Mouse (Mus musculus): ENCODE measurements around the gene Usp30.

- no peak for TF ChIP-seq POLR2A (IDR thresholded peaks at IDR 0.05; ENCODE audit: insufficient read depth, low read depth, low read length)
- TF ChIP-seq CTCF (IDR thresholded peaks at IDR 0.05; ENCODE audit: insufficient read depth, low read depth, low read length): no peak
These were observed 49.8 kb downstream of the Usp30 start for GRCm38 (mm10) chr5:114115030-114115429.
